Mouse (Mus musculus): Measurements from ENCODE around the gene Tmprss9.

GRCm38 (mm10) chr10:80947802-80948201 is 76.2 kb downstream of the Tmprss9 start:
- TF ChIP-seq CTCF (IDR thresholded peaks at IDR 0.05; ENCODE audit: low read depth, low read length) (no peak), POLR2A (IDR thresholded peaks at IDR 0.05; ENCODE audit: borderline replicate concordance, low read depth, low read length) (no peak)
